Mouse (Mus musculus): Measurements from ENCODE around the gene Hoxb9. TPM values are rescaled to one million over a fixed set of nuclear protein-coding genes. Genes with fewer than 3 reads are reported as not detected.

Hoxb9 gene
- polyA plus RNA-seq, 1 experiment from 2014 or later, result 0.09 TPM

DNA sequence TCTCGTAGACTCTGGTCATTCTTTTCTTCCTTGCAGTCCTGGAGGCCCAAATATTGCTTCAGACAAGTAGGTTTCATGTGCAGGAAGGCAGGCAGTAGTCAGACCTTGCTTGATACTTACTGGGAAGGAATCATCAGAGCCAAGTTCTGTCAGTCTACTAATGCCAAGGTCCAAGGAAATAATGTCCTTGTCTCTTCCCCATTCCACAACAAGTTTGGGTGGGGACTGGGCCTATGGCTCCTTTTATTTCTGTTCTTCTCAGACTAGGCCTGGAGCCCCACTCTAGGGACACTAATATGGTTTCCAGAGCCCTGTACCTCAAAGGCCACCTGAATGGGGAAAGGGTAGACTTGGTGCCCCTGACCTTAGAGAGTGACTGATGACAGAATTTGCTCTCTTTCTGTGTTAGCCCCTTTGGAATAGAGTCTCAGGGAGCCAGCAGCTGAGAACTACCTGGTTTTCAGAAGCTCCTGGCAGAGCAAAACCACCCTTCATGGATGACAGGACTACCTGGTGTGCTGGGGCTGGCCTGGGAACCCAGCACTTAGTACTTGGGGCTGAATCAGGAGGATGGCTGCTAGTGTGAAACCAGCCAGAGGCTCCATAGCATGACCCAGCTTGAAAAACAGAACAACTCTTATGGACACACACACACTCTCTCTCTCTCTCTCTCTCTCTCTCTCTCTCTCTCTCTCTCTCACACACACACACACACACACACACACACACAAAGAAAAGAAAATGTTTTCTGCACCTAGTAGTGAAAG, 17.4 kb downstream of the Hoxb9 start:
- Histone ChIP-seq H3K36me3 (no peaks in the 10 kb centered on the region), H3K9me3 (no peaks in the 10 kb centered on the region), H3K9ac (no peak overlapping the region), H3K4me2 (replicated peaks) (no peak overlapping the region), H3K27ac (no peak overlapping the region), H3K4me3 (no peak overlapping the region), H3K4me1 (0 out of 2 replicates have a peak, but pooled peaks cover 3% of the 10 kb centered on the region), H3K27me3 (peaks cover 97% of the 10 kb centered on the region)
- 4% methylated on average over 1 of the region's 1 CpGs for WGBS
- ATAC-seq (ENCODE audit: insufficient number of reproducible peaks, insufficient read depth, low FRiP score, low TSS enrichment), result no peak

DNA sequence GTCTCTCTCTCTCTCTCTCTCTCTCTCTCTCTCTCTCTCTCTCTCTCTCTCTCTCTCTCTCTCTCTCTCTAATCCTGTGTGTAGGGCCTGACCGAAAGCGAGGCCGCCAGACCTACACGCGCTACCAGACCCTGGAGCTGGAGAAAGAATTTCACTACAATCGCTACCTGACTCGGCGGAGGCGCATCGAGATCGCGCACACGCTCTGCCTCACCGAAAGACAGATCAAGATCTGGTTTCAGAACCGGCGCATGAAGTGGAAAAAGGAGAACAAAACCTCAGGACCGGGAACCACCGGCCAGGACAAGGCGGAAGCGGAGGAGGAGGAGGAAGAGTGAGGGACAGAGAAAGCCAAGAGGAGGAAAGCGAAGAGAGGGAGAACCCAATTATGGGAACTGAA, 18.0 kb downstream of the Hoxb9 start:
- Histone ChIP-seq H3K4me1 (0 out of 2 replicates have a peak, but pooled peaks cover 1% of the 10 kb centered on the region), H3K4me2 (replicated peaks) (no peak overlapping the region), H3K27me3 (peaks cover 97% of the 10 kb centered on the region), H3K36me3 (no peaks in the 10 kb centered on the region), H3K9me3 (no peaks in the 10 kb centered on the region), H3K9ac (no peak overlapping the region), H3K4me3 (no peak overlapping the region), H3K27ac (no peak overlapping the region)
- no peak for ATAC-seq (ENCODE audit: insufficient number of reproducible peaks, insufficient read depth, low FRiP score, low TSS enrichment)
- 1% methylated on average over 21 of the region's 21 CpGs for WGBS

DNA sequence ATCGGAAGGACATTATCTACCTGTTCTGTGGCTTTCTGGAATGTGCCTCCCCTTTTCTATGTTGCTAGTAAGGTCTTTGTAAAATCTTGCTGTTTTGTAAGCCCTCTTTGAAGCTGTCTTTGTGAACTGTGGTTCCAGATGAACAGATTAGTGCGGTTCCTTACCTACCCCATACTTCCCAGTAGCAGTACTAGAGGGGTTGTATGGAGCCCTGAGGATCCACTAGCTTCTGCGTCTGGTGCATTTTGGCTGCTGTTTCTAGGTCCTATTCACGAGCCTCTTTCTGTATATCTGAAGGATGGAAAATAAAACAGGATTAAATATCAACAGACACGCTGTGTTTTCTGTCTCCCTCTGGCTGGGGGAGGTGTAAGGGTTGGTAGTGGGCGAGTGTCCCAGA, 18.6 kb downstream of the Hoxb9 start:
- WGBS, result 9% methylated on average over 6 of the region's 6 CpGs
- Histone ChIP-seq H3K9ac (no peak overlapping the region), H3K4me3 (no peak overlapping the region), H3K27me3 (peaks cover 97% of the 10 kb centered on the region), H3K27ac (no peak overlapping the region), H3K4me2 (replicated peaks) (no peak overlapping the region), H3K36me3 (no peaks in the 10 kb centered on the region), H3K4me1 (no peaks in the 10 kb centered on the region), H3K9me3 (no peaks in the 10 kb centered on the region)
- no peak for ATAC-seq (ENCODE audit: insufficient number of reproducible peaks, insufficient read depth, low FRiP score, low TSS enrichment)

DNA sequence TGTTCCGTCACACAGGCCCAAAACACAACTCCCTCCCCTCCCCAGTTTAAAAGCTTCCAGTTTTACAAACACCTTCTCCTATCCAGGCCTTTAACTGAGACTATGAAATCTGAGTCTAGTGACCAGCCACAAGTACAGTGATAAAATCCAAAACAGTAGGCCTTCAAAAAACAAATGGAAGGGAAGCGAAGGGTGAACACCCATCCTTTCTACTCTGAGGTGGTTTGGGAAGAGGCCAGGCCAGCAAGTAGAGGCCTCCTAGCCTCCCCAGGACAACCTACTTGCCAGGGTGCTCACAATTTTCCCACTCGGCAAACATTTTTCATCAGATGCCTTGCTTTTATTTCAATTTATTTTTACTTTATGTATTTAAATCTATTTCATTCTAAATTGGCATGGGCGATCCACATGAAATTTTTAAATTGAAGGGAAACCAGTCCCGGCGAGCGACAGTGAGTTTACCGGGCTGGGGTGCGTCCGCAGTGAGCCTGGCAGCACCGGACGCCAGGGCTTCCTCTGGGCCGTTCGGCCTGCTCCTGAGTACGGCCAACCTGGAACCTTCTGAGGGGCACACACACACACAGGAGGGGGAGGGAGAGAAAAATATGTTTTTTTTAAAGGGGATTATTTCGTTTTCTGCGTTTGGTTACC, 19.6 kb downstream of the Hoxb9 start:
- no peak overlapping the region for H3K27ac ChIP-seq
- H3K27me3 ChIP-seq, result peaks cover 96% of the 10 kb centered on the region
- no peak overlapping the region for H3K4me2 ChIP-seq (replicated peaks)
- H3K36me3 ChIP-seq, result no peaks in the 10 kb centered on the region
- no peak overlapping the region for H3K4me3 ChIP-seq
- 2% methylated on average over 17 of the region's 17 CpGs for WGBS
- H3K4me1 ChIP-seq, result no peaks in the 10 kb centered on the region
- ATAC-seq (ENCODE audit: insufficient number of reproducible peaks, insufficient read depth, low FRiP score, low TSS enrichment), result no peak
- no peak overlapping the region for H3K9ac ChIP-seq
- H3K9me3 ChIP-seq, result no peaks in the 10 kb centered on the region

DNA sequence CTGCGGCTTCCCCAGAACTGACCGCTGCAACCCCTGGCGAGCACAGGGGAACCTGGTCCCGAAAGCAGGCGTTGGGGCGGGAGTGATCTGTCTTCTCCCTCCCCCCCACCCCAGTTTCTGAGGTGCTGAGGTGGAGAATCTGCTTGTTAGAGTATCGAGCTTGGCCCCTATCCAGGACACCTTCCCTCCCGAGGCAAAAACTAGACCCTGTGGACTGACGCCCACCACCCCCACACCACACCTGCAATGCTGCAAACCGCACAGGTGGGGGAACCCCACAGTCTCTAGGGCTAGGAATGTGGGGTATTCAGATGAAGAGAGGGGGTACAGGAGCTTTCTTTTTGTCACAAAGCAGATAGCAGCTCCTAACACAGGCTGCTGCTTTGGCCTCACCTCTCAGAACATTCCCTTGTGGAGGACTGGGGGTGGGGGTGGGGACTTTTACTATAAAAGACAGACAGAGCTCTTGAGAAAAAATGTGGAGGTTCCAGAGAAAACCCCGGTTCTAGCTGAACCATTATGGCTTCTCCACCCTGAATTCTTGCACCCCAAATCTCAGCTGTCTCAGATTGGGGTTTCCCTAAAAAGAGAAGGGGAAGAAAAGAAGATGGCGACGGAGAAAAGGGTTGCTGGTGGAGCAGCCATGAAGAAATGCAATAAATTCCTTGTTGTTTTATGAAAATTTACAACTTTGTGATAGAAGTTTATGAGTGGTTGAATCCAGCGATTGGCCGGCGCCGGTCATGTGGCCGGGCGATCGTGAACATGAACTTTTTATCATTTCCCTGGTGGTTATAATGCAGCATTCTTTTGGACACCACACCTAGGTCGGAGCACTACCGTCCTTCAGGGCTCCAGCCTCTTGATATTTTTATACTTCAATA, 20.7 kb downstream of the Hoxb9 start, which contains the start of gene Hoxb6:
Gene Hoxb6, plus strand, starts transcription at position 796 of the 884 bp plus-strand sequence.
- no peak for ATAC-seq (ENCODE audit: insufficient number of reproducible peaks, insufficient read depth, low FRiP score, low TSS enrichment)
- no peaks in the 10 kb centered on the region for H3K4me1 ChIP-seq
- no peak within 1 kb of the TSS for H3K27ac ChIP-seq
- H3K9ac ChIP-seq, result no peak within 1 kb of the TSS
- WGBS, result 2% methylated on average over 22 of the region's 22 CpGs
- H3K4me2 ChIP-seq (replicated peaks), result no peak within 1 kb of the TSS
- peaks cover 96% of the 10 kb centered on the region for H3K27me3 ChIP-seq
- no peak within 1 kb of the TSS for H3K4me3 ChIP-seq
- H3K36me3 ChIP-seq, result no peaks in the 10 kb centered on the region
- H3K9me3 ChIP-seq, result no peaks in the 10 kb centered on the region

DNA sequence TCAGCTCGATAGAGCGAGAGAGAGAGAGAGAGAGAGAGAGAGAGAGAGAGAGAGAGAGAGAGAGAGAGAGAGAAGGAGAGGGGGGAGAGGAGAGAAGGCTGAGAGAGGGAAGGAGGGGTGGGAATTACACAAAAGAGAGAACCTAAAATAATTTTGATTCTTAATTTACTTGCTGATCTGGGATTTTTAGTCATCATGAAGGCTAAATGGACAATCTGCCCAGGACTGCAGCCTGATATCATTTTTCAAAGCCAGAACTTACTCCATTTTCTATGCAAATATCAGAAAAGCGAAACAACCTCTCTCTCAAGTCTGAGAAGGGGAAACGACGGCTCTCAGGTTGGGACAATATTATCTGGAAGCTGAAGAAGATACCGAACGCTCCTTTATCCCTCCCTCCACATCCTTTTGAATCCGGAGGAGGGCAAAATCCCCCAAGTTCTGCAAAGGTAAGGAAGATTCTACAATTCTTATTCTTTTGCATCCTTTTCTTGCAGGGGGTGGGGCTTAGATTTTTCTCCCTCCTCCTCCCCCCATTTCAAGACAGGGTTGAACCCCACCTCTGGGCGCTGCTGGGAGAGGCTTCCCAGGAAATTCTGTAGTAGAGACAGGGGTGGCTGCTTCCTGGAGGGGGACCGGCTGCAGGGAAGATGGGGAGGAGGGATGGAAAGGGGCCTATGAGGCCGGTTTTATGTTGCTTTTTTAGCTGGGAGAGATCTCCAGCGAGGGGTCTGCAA, 21.5 kb downstream of the Hoxb9 start:
- Histone ChIP-seq H3K27me3 (peaks cover 96% of the 10 kb centered on the region), H3K4me1 (no peaks in the 10 kb centered on the region), H3K27ac (no peak overlapping the region), H3K4me3 (no peak overlapping the region), H3K9ac (no peak overlapping the region), H3K4me2 (replicated peaks) (no peak overlapping the region), H3K36me3 (no peaks in the 10 kb centered on the region), H3K9me3 (no peaks in the 10 kb centered on the region)
- WGBS, result 1% methylated on average over 12 of the region's 12 CpGs
- ATAC-seq (ENCODE audit: insufficient number of reproducible peaks, insufficient read depth, low FRiP score, low TSS enrichment), result no peak

DNA sequence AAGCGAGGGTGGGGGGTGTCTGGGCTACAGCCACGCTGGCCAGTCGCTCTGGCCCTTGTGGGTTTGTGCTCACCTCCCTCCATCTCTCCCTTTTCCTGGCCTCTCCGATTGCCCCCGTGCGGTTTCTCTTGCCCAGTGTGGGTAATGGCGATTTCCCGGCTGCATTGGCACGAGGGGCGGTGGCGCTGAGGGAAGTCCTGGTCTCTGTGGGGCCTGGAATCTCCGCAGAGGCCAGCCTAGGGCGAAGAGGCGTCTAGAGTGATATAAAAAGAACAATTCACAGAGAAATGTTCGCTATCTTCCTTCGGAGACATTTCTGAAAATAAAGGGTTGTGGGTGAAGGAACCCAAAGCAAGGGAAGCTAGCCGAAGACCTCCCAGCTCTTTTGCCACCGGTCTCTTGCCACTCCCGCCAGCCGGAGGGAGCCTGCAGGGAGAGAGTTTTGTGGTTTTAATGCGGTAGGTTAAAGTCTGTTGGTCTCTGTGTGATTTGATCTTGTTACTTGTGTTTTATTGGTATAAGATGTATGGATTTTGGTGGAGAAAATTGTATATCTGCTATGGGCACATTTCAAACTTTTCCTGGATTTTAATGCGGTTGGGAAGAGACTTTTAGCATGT, 22.2 kb downstream of the Hoxb9 start:
- no peak overlapping the region for H3K4me2 ChIP-seq (replicated peaks)
- no peak overlapping the region for H3K4me3 ChIP-seq

DNA sequence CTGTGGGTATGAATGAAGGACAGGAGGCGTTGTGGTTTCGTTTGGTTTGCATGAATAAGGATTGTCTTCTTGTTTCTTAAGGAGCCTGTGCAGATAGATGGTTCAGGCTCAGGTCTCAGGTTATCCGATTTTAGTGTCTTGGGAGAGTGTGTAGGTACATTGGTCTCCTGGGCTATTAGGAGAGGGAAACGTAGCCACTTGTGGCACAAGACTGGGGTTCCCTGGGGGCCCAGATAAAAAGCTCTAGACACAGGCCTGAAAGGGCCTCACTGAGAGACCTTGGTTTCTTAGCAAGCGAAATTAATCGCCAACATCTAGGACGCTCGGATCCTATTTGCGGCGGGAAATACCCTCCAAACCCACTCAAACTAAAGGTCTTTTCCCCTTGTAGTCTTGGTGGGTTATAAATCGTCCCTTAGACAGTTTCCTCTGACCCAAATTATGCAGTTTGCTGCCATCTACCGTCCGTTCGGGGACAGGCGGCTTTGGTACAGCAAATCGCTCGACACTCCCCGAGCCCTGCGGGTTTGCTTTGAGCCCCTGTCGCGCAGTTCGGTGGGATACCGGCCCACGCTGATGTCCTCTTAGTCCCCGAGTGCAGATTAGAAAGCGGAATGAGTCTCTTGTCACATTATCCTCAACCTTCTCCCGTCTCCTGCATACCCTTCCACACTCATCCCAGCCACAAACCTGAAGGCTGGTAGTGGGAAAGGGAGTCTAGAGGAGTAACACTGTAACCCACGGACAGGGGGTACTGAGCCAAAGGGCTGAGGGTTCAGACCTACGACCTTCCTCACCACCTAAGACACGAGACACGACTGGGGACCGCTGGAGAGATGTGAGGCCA, 23.2 kb downstream of the Hoxb9 start:
- Histone ChIP-seq H3K4me2 (replicated peaks) (no peak overlapping the region), H3K4me1 (no peaks in the 10 kb centered on the region), H3K27ac (no peak overlapping the region), H3K27me3 (peaks cover 96% of the 10 kb centered on the region), H3K9me3 (no peaks in the 10 kb centered on the region), H3K9ac (no peak overlapping the region), H3K36me3 (no peaks in the 10 kb centered on the region), H3K4me3 (no peak overlapping the region)
- no peak for ATAC-seq (ENCODE audit: insufficient number of reproducible peaks, insufficient read depth, low FRiP score, low TSS enrichment)
- WGBS, result 1% methylated on average over 32 of the region's 32 CpGs

More for the DNA sequence above, 22.2 kb downstream of the Hoxb9 start:
- Histone ChIP-seq H3K9ac (no peak overlapping the region), H3K27me3 (peaks cover 96% of the 10 kb centered on the region), H3K4me1 (no peaks in the 10 kb centered on the region), H3K27ac (no peak overlapping the region), H3K36me3 (no peaks in the 10 kb centered on the region), H3K9me3 (no peaks in the 10 kb centered on the region)
- WGBS, result 1% methylated on average over 22 of the region's 22 CpGs
- ATAC-seq (ENCODE audit: insufficient number of reproducible peaks, insufficient read depth, low FRiP score, low TSS enrichment), result no peak

DNA sequence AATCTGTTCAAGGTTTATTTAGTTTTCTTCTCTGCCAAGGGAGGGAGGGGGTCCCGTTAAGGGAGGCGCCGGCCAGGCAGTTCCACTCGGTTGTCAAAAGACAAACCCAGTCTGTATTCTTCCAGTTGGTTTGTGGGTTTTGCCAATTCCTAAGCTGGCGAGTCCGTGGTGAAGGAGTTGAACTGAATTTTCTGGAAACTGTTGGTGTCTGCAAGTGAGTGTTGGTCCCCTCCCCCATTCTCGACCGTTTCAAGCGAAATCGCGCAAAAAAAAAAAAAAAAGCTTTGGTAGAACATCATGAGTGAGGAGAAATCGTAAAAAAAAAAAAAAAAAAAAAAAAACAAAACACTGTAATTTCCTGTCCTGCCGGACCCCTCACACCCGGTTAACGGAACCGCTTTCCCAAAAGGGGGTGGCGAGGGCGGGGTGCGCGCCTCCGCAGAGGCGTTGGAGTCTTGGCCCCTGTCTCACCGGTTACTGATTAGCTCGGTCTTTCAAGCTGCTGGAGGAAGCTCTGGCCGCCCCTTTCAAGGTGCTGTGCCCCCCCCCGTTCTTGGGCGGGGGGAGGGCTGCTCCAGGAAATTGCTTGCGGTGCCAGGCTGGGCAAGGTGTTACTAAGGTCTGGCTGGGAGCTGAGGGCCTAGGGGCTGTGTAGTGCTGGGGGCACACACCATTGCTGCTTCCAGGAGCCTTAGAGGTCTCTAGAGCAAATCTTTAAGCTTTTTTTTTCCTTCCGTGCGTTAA, 24.0 kb downstream of the Hoxb9 start:
- H3K27me3 ChIP-seq, result peaks cover 96% of the 10 kb centered on the region
- no peak overlapping the region for H3K9ac ChIP-seq
- no peaks in the 10 kb centered on the region for H3K9me3 ChIP-seq
- WGBS, result under 1% methylated on average over 30 of the region's 30 CpGs
- H3K4me2 ChIP-seq (replicated peaks), result no peak overlapping the region
- no peaks in the 10 kb centered on the region for H3K36me3 ChIP-seq
- no peak for ATAC-seq (ENCODE audit: insufficient number of reproducible peaks, insufficient read depth, low FRiP score, low TSS enrichment)
- no peak overlapping the region for H3K27ac ChIP-seq
- no peak overlapping the region for H3K4me3 ChIP-seq
- no peaks in the 10 kb centered on the region for H3K4me1 ChIP-seq

DNA sequence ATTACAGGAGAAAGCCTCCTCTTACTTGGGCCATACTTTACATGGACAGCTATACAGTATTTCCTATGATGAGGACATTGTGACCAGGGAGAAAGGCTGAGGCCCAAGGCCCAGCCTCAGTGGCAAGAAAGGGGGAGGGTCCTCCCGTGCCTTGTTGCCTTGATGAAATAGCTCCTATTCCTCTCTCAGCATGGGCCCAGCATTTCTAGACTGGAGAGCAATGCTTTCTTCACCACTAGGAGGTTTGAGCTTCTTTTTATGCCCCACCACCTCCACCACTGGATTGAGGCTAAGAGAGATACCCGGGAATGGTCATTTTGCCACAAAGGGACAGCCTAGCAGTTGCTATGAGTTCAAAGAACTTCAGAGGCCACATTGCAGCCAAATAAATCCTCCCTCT, 25.7 kb downstream of the Hoxb9 start:
- no peak overlapping the region for H3K27ac ChIP-seq
- H3K36me3 ChIP-seq, result no peaks in the 10 kb centered on the region
- 0% methylated on average over 2 of the region's 2 CpGs for WGBS
- H3K4me3 ChIP-seq, result no peak overlapping the region
- H3K4me1 ChIP-seq, result no peaks in the 10 kb centered on the region
- no peaks in the 10 kb centered on the region for H3K9me3 ChIP-seq
- no peak overlapping the region for H3K4me2 ChIP-seq (replicated peaks)
- no peak for ATAC-seq (ENCODE audit: insufficient number of reproducible peaks, insufficient read depth, low FRiP score, low TSS enrichment)
- peaks cover 99% of the 10 kb centered on the region for H3K27me3 ChIP-seq
- H3K9ac ChIP-seq, result no peak overlapping the region

All from embryonic facial prominence, embryonic 12.5 days (tissue).